Mouse (Mus musculus) CH12F3 (cell line): Measurements from ENCODE around the gene Ctsd.

Source experiments
- in situ Hi-C: fragments of 300-500 bp; cut with MboI; formaldehyde crosslinking; loops from 2 replicates; pipeline ENCODE4 v1.14.3; 2020; ENCODE audit warnings: low sequenced_read_pairs

Gene Ctsd

DNA sequence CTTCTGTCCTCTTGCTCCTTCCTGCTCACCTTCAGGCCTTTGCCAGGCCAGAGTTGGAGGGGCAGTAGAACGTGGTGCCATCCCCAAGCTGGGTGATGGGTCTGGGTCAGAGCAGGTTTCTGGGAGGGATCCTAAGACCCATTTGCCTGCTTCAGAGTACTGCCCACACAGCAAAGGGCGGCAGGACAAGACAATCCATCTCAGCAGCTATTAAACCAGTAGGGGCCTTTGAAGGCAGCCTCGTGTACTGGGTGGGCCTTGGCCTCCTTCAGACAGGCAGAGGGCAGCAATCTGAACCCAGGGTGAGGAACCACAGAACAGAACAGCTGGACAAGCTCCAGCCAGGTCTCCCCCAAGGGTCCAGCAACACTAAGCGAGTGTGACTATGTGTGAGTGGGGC lies 11.7 kb downstream of the Ctsd start:
- in situ Hi-C loops, result no loop called here

DNA sequence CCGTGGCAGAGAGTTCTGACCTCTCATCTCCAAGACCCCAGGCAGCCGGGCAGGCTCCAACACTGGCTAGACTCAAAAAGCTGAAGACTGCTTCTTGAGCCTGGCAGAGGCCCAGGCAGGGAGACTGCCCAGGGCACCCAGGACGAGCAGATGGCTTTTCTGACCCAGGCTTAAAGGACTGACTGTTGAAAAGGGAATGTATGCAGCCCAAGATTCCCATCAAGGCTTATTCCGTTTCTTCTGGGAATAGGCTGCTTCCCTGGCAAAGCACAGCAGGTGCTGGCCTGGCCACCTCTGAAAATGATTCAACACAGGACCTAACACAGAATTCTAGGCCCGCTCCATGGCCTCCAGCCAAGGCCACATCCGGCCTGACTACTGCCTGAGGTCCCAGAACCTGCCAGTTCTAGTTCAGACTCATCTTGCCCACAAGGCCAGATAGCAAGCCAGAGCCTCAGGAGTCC lies 12.5 kb downstream of the Ctsd start:
- in situ Hi-C loops, result no loop called here

DNA sequence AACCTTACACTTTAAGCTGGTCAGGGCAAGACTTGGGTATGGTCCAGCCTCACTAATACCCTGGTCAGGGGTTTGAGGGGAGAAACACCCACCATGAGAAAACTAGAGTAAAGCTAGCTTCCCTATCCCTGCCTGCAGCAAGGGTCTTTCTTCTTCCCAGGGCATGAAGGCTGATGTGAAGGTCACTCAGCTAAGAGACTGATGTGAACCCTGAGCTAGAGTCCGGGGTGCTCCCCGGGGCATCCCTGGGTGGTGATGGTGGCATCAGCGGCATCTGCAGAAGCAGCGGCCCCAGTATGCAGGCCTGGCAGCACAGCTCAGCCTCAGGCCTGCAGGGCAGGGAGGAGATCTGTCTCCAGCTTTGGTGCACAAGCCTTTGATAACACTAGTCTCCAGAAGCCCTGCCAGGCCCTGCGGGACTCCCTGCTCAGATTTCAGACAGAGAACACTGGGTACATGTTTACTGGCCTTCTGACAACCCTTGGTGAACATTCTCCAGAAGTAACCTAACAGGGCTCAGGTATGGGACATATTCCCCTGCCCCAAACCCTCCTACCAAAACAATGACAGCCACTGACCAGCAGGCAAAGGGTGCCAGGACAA lies 13.3 kb downstream of the Ctsd start:
- in situ Hi-C loops, result no loop called here

DNA sequence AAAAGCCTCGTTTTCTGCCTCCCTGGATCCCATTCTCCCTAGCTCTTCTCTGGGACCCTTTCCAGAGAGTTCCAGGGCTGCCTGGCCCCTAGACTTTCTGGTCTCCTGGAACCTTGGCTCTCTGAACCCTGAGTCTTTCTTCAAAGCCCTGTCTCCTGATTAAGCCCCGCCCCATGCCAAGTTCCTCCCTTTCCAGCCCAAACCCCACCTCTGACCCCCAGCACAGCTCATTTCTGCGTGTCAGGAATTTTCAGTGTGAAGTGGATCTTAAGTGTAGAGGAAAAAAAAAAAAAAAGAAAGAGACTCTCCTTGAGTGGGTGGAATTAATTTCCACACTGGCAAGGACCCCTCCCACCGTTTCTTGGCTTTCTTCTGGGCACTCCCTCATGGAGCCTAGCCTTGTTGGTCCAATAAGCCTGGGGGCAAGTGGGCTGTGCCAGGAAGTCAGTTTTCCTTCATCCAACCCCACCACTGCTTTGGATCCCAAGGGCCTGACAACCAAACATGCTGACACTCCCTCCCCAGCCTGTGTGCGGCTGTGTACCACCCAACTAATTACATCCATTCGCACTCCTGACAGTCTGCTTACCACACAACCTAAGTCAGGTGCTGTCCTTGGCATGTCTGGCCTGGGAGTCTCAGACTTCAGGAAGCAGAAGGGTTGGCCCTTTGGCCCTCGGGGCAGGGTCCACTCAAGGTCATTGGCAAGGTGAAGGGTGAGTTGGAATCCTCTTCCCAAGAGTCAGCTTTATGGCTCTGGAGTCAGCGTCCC lies 14.0 kb downstream of the Ctsd start, which contains the start of gene Ifitm10:
Gene Ifitm10, minus strand, starts transcription at position 113 of the 772 bp plus-strand sequence.
- in situ Hi-C loops, result no loop called here

DNA sequence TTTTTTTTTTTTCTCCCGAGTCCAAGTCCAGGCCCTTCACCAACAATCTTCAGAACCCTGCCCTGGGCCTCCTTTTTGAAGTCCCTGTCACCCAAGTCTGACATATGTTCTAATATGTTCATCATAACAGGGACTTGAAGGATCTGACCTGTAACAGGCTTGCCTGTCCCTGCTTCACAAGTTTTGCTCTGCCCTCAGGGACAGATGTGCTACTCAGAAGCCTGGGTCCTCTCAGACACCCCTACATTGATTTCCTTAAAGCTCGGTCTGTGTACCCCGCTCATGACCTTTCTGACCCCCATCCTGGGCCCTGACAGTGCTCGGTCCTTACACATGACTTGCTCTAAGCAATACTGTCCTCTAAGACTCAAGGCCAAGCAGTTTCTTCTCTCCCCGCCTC lies 14.8 kb downstream of the Ctsd start:
- in situ Hi-C loops, result no loop called here

DNA sequence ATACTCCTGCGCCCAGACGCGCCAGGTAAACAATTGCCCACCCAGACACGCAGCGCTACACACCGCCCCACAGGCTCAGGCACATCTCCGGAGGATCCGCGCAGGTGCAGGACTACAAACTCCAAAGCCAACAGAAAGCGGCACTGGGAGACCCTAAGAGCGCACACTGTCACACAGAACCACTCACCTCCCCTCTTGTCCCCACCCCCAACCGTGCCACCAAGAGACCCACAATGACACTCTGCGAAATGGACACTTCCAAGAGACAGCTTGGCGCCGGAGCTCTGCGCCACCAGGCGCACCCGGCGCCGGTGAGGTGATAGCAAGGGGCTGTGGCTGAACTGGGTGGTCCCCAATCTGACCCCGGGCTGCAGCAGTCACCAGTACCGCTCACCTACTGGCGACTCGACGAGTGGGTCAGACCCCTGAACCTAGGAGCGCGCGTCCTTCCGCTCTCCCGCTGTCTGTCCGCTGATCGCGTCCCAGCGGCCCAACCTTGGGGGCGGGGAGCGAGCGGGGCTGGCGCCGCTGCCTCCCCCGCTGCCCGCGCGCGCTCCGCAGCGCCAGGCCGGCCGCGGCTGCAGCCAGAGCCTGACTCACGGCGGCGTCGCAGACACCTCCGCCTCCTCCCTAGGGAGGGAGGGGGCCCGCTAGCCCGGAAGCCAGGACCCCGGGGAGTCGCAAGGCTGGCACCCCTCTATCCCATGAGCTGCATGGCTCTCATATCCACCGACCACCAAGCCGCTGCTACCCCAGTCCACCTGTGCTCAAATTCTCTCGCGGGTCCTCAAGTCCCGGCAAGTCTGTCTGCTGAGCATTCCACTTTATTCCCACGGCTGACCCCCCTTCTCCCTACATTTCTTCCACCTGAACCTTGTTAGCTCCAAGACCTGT lies 15.8 kb downstream of the Ctsd start:
- in situ Hi-C loops, result no loop called here

DNA sequence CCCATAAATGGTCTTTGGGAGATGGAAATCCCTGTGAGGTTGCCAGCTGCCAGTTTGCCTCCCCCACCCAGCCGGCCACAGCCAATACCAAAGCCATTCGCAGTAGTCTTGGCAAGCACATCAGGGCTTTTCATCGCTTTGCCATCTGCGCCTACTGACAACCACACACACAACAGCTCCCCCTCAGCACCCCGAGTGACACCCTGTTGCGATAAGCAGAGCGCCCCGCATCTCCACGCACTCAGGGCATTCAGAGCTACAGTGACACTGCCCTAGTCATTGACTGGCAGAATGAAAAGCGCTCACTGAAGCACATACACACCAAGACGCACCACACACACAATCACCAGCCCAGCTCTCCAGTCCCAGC lies 16.5 kb downstream of the Ctsd start:
- in situ Hi-C loops, result no loop called here

DNA sequence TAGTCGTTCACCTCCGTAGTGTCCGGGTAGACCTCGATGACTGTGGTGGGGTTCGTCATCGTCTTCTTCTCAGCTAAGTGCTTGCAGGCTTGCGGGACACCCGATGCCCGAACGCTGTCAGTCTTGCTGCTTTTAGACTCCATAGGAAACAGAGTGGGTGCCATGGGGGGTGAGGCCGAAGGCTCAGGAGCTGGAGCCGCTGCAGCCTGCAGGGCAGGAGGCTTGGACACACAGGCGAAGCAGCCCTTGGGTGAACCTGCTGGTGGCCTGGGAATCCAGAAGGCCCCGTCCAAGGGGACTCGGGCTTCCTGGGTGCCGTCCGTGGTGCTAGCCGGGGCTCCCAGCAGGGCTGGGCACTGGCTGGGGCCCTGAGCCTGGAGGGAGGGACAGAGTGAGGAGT lies 16.9 kb downstream of the Ctsd start:
- in situ Hi-C loops, result no loop called here

DNA sequence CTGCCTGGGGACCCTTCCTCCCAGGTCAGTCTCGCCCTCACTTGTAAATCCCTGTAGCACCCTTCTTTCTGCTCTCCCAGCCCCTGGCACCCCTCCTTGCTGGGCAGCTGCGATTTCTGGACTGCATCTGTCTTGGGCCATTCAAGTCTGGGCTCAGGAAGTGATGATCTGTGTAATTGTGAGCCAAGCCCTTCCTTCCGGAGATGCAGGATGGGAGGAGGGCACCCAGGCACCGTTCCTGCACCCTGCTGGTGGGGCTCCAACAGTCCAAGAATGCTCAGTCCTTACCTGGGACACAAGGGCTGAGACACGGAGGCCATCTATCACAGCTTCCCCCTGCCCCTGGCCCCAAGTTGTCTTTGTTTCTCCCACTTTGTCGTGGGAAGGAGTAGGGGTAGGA lies 18.0 kb downstream of the Ctsd start:
- in situ Hi-C loops, result no loop called here

DNA sequence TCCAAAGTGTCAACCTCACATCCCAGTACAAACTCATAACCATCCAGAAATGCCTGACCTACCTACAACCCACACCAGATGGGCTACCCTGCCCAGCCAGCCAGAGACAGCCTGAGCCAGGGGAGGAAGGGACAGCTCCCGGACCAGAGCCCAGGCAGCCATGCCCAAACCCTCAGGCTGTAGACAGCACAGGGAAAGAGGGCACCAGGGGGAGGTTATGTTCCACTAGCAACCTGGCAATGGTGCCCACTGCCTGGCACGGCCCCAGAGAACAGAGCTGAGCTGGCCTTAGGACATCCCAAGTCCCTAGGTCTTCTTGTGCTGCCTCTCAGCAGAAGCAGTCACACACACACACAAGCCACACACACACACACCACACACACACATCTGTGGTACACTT lies 19.0 kb downstream of the Ctsd start:
- in situ Hi-C loops, result no loop called here

DNA sequence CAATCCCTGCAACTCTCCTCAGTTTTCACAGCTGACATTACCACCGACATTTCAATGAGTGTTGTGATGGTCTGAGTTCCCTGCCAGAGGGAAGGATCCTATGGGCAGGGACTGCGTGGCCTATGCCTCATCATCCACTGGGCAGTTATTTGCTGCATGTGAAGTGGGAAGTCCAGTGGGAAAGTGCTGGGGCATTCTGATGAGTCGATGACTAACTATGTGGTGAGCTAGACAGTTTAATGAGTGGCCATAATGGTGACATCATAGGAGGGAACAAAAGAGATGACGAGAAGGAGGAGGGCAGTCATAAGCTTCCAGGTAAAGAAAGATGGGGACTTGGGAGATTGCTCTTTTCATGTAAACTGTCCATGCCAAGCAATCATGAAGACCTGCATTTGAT lies 24.7 kb downstream of the Ctsd start:
- in situ Hi-C loops, result no loop called here

DNA sequence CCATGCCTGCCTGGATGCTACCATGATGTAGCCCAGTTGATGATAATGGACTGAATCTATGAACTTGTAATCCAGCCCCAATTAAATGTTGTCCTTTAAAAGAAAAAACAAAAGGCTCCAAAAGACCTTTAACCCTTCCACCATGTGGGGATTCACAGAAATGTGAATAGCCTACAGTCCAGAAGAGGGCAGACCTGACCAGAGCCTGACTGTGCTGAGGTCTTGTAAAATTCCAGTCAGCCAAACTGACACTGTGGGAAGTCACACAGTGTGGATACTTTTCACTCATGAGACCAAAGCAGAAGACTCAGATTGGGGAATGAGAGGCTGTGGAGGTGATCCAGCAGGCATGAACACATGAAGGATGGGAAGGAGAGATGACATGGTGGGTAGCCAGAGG lies 27.1 kb downstream of the Ctsd start:
- in situ Hi-C loops, result no loop called here

DNA sequence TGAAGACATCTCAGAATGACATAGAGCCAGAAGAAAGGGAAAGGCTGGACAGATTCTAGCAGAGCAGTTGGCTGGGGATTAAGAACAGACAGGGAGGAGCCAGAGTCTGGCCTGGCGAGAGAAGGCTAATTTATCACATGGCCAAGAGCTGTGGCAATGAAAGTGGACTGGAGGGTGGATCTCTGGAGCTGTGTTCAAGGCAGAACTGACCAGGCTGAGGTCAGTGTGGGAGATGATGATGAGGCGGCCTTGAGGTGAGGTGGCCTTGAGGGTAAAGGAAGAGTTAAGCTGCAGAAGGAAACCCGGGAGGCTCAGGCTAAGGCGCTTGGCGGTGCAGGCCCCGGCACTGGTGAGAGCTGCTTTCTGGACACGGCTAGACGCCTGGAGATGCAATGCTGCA lies 28.7 kb downstream of the Ctsd start:
- in situ Hi-C loops, result no loop called here

DNA sequence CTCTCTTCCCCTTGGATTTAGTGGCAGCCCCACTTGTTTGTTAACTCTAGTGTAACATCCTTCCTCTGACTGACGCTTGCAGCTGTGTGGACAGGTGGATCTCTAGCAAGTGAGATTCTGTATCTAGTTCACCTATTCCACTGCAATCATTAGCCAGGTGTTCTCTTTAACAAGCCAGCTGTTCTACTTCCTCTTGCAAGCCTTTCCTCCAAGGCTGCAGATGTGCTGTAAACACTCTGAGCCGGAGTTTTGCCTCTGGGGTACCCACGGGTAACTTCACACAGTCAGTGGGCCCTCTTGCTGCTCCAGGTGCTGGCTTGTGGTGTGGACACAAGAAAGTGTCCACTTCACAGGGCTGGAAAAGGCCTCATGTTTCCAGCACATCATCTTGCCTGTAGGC lies 30.3 kb downstream of the Ctsd start:
- in situ Hi-C loops, result no loop called here

DNA sequence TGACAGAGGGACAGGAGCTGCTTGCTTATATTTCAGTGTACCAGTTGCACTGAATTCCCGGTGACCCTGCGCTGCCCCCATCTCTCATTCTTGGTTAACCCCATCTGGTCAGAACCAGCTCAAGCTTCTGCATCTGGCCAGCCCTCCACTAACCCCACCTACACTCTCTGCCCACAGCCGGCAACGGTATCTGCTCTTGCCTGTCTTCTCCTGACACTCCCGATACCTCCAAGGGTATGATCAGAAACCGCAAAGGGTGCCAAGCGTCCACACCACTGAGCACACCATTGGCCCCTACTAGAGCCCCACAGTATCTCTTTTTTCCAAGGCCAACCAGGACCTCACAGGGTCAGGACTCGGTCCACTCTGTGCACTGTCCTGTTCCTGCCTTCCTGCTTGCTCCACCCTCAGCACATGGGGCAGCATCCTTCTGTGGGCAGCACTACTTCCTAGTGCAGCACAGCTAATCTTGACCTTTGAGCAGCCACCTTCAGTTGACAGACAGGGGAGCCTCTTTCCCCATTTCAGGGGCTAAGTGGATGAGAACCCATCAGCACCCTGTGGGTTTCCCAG lies 33.1 kb downstream of the Ctsd start:
- in situ Hi-C loops, result no loop called here

DNA sequence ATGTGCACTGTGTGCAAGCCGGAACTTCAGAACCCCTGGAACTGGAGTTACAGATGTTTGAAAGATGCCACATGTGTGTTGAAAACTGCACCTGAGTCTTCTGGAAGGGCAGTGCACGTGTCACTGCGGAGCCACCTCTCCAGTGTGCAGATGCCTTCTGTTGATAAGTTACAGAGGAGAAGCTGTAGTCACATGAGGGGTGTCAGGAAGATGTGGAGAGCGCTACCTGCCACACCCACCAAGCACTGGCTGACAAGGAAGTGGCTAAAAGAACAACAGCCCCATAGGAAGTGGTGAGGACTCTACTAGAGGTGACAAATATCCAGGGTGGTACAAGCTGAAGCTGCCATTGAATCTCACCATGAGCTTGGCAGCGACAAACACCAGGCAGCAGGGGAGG lies 34.0 kb downstream of the Ctsd start:
- in situ Hi-C loops, result no loop called here

DNA sequence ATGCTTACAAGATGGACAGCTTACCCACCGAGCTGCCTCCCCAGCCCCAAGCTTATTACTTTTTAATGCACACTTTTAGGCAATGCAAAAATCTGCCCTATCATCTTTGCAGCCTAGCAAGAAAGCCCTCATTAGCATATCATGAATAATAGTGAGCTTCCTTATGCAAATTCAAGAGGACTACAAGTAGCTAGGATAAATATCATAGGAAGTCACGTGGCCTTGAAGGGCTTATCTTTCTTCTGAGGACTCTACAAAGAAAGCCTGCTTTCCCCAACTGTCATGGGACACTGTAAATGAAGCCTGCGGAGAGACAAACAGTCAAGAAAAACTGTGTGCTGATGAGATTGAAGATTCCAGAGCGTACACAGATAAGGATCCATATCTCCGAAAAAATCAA lies 36.3 kb downstream of the Ctsd start:
- in situ Hi-C loops, result no loop called here

DNA sequence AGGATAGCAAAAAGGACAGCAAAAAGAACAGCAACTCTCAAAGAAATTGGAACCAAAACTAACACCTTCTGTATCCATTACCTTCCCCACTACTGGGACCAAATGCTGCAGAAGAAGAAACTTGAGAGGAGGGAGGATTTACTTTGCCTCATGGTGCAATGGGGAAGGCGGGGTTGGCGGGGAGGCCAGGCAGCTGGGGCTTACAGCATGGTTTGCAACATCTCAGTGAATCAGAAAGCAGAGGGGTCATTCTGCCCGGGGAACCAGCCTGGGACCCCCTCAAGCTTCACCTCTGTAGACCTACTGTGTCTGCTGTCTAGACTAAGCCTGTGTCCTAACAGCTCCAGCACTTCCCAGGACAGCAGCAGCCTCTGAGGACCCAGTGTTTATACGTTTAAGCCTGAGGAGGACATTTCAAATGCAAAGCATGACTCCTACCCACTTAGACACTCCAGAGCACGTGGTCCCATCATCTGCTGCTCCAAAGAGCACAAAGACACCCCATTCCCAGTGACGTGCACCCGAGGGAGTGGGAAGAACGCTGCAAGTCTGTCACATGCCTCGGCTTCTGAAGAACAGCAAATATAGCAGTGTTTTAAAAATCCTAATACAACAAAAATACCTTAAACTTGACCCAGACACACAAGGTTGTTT lies 38.4 kb downstream of the Ctsd start:
- in situ Hi-C loops, result no loop called here

DNA sequence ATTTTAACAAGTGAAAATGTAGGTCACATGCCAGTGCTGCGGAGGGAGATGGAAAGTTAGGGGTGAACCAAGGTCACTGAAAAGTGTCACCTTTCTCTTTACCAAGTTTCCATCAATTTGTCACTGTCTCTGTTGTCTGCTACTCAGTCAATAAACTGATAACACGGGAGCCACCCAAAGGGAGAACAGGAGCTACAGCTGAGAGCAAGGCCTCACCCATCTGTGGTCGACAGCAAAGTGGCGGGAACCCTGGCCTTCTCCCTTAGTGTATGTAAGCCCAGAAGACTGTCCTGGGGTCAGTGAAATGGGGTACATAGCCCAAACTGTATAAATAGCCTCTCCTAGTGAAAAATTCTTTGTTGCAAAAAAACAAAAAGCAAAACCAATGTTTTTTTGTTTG lies 40.3 kb downstream of the Ctsd start:
- in situ Hi-C loops, result no loop called here

DNA sequence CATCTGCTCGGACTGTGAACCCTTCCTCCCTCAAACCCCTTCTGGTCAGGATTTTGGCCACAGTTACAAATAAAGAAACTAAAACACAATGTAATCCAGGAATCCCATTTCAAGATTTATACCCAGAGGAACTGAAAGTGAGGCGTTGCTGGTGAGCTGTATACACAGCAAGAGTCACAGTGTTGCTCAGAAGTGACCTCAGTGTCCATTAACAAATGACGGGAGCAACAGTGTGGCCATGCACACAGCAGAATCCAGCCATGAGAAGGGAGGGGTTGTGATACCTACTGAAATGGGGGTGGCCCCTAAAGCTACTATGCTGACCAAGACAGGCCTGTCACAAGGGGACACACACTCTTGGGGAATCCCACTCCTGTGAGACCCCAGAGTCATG lies 45.6 kb downstream of the Ctsd start:
- in situ Hi-C loops, result no loop called here
